Mouse (Mus musculus) heart, adult 2 months (tissue): ENCODE results near the gene Nbea. TPM values are rescaled to one million over a fixed set of nuclear protein-coding genes. Genes with fewer than 3 reads are reported as not detected.
"Not testable (repeated sequence)": the region's sequence is repeated elsewhere in the genome, so short reads cannot be mapped to it uniquely, and the experiment has no call there.

Source experiments
- DNase-seq, 2 experiments: peaks; one replicate each; pipeline ENCODE4 v3.0.0; 2021
- H3K27ac ChIP-seq: fragments of 200-600 bp; 2 replicates; pipeline ENCODE4 v1.8.1; 2022
- H3K27me3 ChIP-seq: fragments of 200-500 bp; 2 replicates; pipeline ENCODE4 v1.6.1; 2012; ENCODE audit warnings: mild to moderate bottlenecking, low read length, inconsistent platforms, mixed read lengths; ENCODE audit not compliant: control insufficient read depth, insufficient read depth
- H3K36me3 ChIP-seq: fragments of 200-500 bp; 2 replicates; pipeline ENCODE4 v1.6.1; 2012; ENCODE audit warnings: low read length, inconsistent platforms; ENCODE audit not compliant: control insufficient read depth, insufficient read depth
- H3K4me1 ChIP-seq: fragments of 200-500 bp; 2 replicates; pipeline ENCODE4 v1.6.1; 2011; ENCODE audit warnings: low read length; ENCODE audit not compliant: control insufficient read depth, insufficient read depth
- H3K4me3 ChIP-seq: fragments of 200-600 bp; 2 replicates; pipeline ENCODE4 v1.8.1; 2022
- H3K79me2 ChIP-seq: fragments of 200-500 bp; replicated peaks from 2 replicates; pipeline ENCODE4 v1.6.1; 2012; ENCODE audit warnings: mild to moderate bottlenecking, inconsistent platforms, low read length, moderate library complexity, mixed read lengths; ENCODE audit not compliant: control insufficient read depth, insufficient read depth
- H3K9ac ChIP-seq: fragments of 200-500 bp; 2 replicates; pipeline ENCODE4 v1.6.1; 2012; ENCODE audit warnings: low read depth, mild to moderate bottlenecking, control low read depth, inconsistent platforms, low read length, mixed read lengths
- CTCF ChIP-seq: fragments of 200-600 bp; IDR thresholded peaks from 2 replicates; pipeline ENCODE4 v1.8.1; 2022; ENCODE audit warnings: antibody characterized with exemption, mild to moderate bottlenecking, moderate library complexity
- EP300 ChIP-seq: fragments of 200-500 bp; IDR thresholded peaks from 2 replicates; pipeline ENCODE4 v1.6.1; 2011; ENCODE audit warnings: low read depth, low read length, control low read depth; ENCODE audit not compliant: insufficient read depth
- POLR2A ChIP-seq: fragments of 200-500 bp; IDR thresholded peaks from 2 replicates; pipeline ENCODE4 v1.6.1; 2011; ENCODE audit warnings: mild to moderate bottlenecking, low read depth, low read length, control low read depth; ENCODE audit not compliant: insufficient read depth
- WGBS: fragments of 180-500 bp; shearing (Covaris S2); methylation state at CpG from one replicate; pipeline ENCODE4 v1.1.7; 2018; 5-methylcytosine and 5-hydroxymethylcytosine counted together
- intact Hi-C: fragments of 180-260 bp; cut with DNase I; formaldehyde crosslinking; loops from one replicate; pipeline ENCODE4 v1.15.1; 2025
- polyA plus RNA-seq: library from polyadenylated mRNA; depleted of rRNA; stranded (reverse); fragments of >200 nt; gene quantifications from 2 replicates; pipeline ENCODE4 v1.2.3, GENCODE M21; 2012
- total RNA-seq, 2 experiments: library from RNA; stranded (reverse); gene quantifications; 2 replicates each; pipeline ENCODE4 v1.2.3; 2021

The Nbea gene
- total and polyA plus RNA-seq, 3 experiments: 6.2 to 12.4 (median 11.9) TPM

GRCm38 (mm10) chr3:55644035-55644618 lies 539.4 kb downstream of the Nbea start:
- WGBS: 85% methylated on average over 11 of the region's 11 CpGs
- Histone ChIP-seq H3K27ac (no peak overlapping the region), H3K27me3 (no peaks in the 10 kb centered on the region), H3K9ac (no peak overlapping the region), H3K4me3 (no peak overlapping the region), H3K36me3 (no peaks in the 10 kb centered on the region), H3K79me2 (no peaks in the 10 kb centered on the region), H3K4me1 (no peaks in the 10 kb centered on the region)
- TF ChIP-seq EP300 (no peak), CTCF (no peak), POLR2A (no peak)
- DNase-seq: no peak
- intact Hi-C loops: no loop called here

GRCm38 (mm10) chr3:55637660-55638059 lies 545.8 kb downstream of the Nbea start:
- 92% methylated on average over 7 of the region's 7 CpGs for WGBS
- no peaks in the 10 kb centered on the region for H3K36me3 ChIP-seq
- DNase-seq: no peak
- intact Hi-C loops: no loop called here
- no peak overlapping the region for H3K9ac ChIP-seq
- no peak for TF ChIP-seq EP300
- no peak for TF ChIP-seq CTCF
- no peak for TF ChIP-seq POLR2A
- no peak overlapping the region for H3K4me3 ChIP-seq
- H3K27ac ChIP-seq: no peak overlapping the region
- no peaks in the 10 kb centered on the region for H3K4me1 ChIP-seq
- no peaks in the 10 kb centered on the region for H3K79me2 ChIP-seq
- no peaks in the 10 kb centered on the region for H3K27me3 ChIP-seq

GRCm38 (mm10) chr3:55635542-55636172 lies 547.8 kb downstream of the Nbea start:
- no peaks in the 10 kb centered on the region for H3K27me3 ChIP-seq
- H3K79me2 ChIP-seq: no peaks in the 10 kb centered on the region
- no peak overlapping the region for H3K4me3 ChIP-seq
- intact Hi-C loops: no loop called here
- H3K9ac ChIP-seq: no peak overlapping the region
- TF ChIP-seq POLR2A (no peak), CTCF (no peak), EP300 (no peak)
- no peaks in the 10 kb centered on the region for H3K4me1 ChIP-seq
- no peaks in the 10 kb centered on the region for H3K36me3 ChIP-seq
- H3K27ac ChIP-seq: no peak overlapping the region
- WGBS: 83% methylated on average over 8 of the region's 8 CpGs
- no peak for DNase-seq

GRCm38 (mm10) chr3:55627054-55627453 lies 556.4 kb downstream of the Nbea start:
- Histone ChIP-seq H3K27me3 (no peaks in the 10 kb centered on the region), H3K4me1 (no peaks in the 10 kb centered on the region), H3K36me3 (no peaks in the 10 kb centered on the region), H3K9ac (no peak overlapping the region), H3K79me2 (no peaks in the 10 kb centered on the region), H3K4me3 (no peak overlapping the region), H3K27ac (no peak overlapping the region)
- no peak for TF ChIP-seq POLR2A
- TF ChIP-seq EP300: no peak
- no peak for TF ChIP-seq CTCF
- intact Hi-C loops: no loop called here
- DNase-seq: no peak
- WGBS: 73% methylated on average over 4 of the region's 4 CpGs

- H3K4me3 ChIP-seq, H3K79me2 ChIP-seq, intact Hi-C loops, H3K36me3 ChIP-seq, DNase-seq, H3K4me1 ChIP-seq, H3K27me3 ChIP-seq, H3K9ac ChIP-seq, H3K27ac ChIP-seq: not testable (repeated sequence)
- WGBS: 93% methylated on average over 3 of the region's 3 CpGs
- TF ChIP-seq CTCF: peak; percentile 26
Observed at GRCm38 (mm10) chr3:55621958-55622357, 561.5 kb downstream of the Nbea start.

GRCm38 (mm10) chr3:55618396-55618795 lies 565.1 kb downstream of the Nbea start:
- Histone ChIP-seq H3K27ac (no peak overlapping the region), H3K4me1 (no peaks in the 10 kb centered on the region), H3K79me2 (no peaks in the 10 kb centered on the region), H3K27me3 (no peaks in the 10 kb centered on the region), H3K9ac (no peak overlapping the region), H3K4me3 (no peak overlapping the region), H3K36me3 (no peaks in the 10 kb centered on the region)
- no peak for DNase-seq
- WGBS: 90% methylated on average over 3 of the region's 3 CpGs
- intact Hi-C loops: no loop called here
- TF ChIP-seq EP300 (no peak), POLR2A (no peak), CTCF (no peak)
